Mouse (Mus musculus) sigmoid colon, adult 10 weeks (tissue): ENCODE data around the gene Stt3b. TPM values are rescaled to one million over a fixed set of nuclear protein-coding genes. Genes with fewer than 3 reads are reported as not detected.

Source experiments
- polyA plus RNA-seq: library from polyadenylated mRNA; stranded (reverse); fragments of 350-450 nt; fragmentation: Illumina TruSeq; extraction: RNeasy Lipid Tissue Mini Kit (QIAGEN cat#74804); gene quantifications from one replicate; pipeline ENCODE4 v1.2.3, GENCODE M21; 2014; ENCODE audit warnings: low read depth, low replicate concordance

Gene Stt3b
- 185 TPM for polyA plus RNA-seq

GRCm38 (mm10) chr9:115310346-115311222, at the start of gene Stt3b:
TSS of gene Stt3b (minus strand) at chr9:115310421.

